Mouse (Mus musculus) mouse embryonic stem cell (cell line): ENCODE measurements around the gene Phlpp2.
"Not testable (repeated sequence)": the region's sequence is repeated elsewhere in the genome, so short reads cannot be mapped to it uniquely, and the experiment has no call there.

ENCODE experiments used
- in situ Hi-C, 2 experiments: fragments of 300-500 bp; cut with MboI; formaldehyde crosslinking; loops; 1 replicate in 1 of 2; 3 replicates in 1 of 2; pipeline ENCODE4 v1.14.3; 2019 to 2020; ENCODE audit warnings: low sequenced_read_pairs in 2 of 2, low pct_unique_long_range_greater_than_20kb in 1 of 2, mixed read lengths in 1 of 2; ENCODE audit not compliant: unreplicated experiment in 1 of 2

The Phlpp2 gene

GRCm38 (mm10) chr8:109868003-109868679 is at the start of gene Phlpp2:
Gene Phlpp2 (plus strand): TSS chr8:109868542.
- in situ Hi-C loops = no loop called here

- in situ Hi-C loops = no loop called here
Measured at GRCm38 (mm10) chr8:109823561-109823960, 44.8 kb upstream of the Phlpp2 start.

GRCm38 (mm10) chr8:109839822-109840221 is 28.5 kb upstream of the Phlpp2 start:
- in situ Hi-C loops = no loop called here

GRCm38 (mm10) chr8:109842468-109842867 is 25.9 kb upstream of the Phlpp2 start:
- in situ Hi-C loops = no loop called here

GRCm38 (mm10) chr8:109847866-109848265 is 20.5 kb upstream of the Phlpp2 start:
- in situ Hi-C loops = no loop called here

- in situ Hi-C loops = no loop called here
Measured at GRCm38 (mm10) chr8:109848981-109849380, 19.4 kb upstream of the Phlpp2 start.

- in situ Hi-C loops = no loop called here
Measured at GRCm38 (mm10) chr8:109853423-109853822, 14.9 kb upstream of the Phlpp2 start.

GRCm38 (mm10) chr8:109854522-109854921 is 13.8 kb upstream of the Phlpp2 start:
- in situ Hi-C loops = no loop called here

GRCm38 (mm10) chr8:109855451-109855850 is 12.9 kb upstream of the Phlpp2 start:
- in situ Hi-C loops = no loop called here

GRCm38 (mm10) chr8:109863398-109863797 is 4.9 kb upstream of the Phlpp2 start:
- in situ Hi-C loops = no loop called here

- in situ Hi-C loops = no loop called here
Measured at GRCm38 (mm10) chr8:109864798-109865197, 3.5 kb upstream of the Phlpp2 start.

GRCm38 (mm10) chr8:109865536-109865935 is 2.8 kb upstream of the Phlpp2 start:
- in situ Hi-C loops = no loop called here

GRCm38 (mm10) chr8:109866690-109867089 is 1.7 kb upstream of the Phlpp2 start:
- in situ Hi-C loops = no loop called here

- in situ Hi-C loops = no loop called here
Measured at GRCm38 (mm10) chr8:109868680-109869361, 479 bp downstream of the Phlpp2 start.

- in situ Hi-C loops = no loop called here
Measured at GRCm38 (mm10) chr8:109871056-109871455, 2.7 kb downstream of the Phlpp2 start.

- in situ Hi-C loops = not testable (repeated sequence)
Measured at GRCm38 (mm10) chr8:109873800-109874199, 5.5 kb downstream of the Phlpp2 start.

- in situ Hi-C loops = no loop called here
Measured at GRCm38 (mm10) chr8:109880012-109880662, 11.8 kb downstream of the Phlpp2 start.

GRCm38 (mm10) chr8:109885294-109885693 is 17.0 kb downstream of the Phlpp2 start:
- in situ Hi-C loops = no loop called here

- in situ Hi-C loops = no loop called here
Measured at GRCm38 (mm10) chr8:109889211-109889610, 20.9 kb downstream of the Phlpp2 start.
